Mouse (Mus musculus) liver, embryonic 14.5 days (tissue): ENCODE results near the gene Bnipl. TPM values are rescaled to one million over a fixed set of nuclear protein-coding genes. Genes with fewer than 3 reads are reported as not detected.
"Not testable (repeated sequence)": the region's sequence is repeated elsewhere in the genome, so short reads cannot be mapped to it uniquely, and the experiment has no call there.

Experiments
- ATAC-seq: fragments of 200-750 bp; cut with Nextera tagmentation; 2 replicates; pipeline ENCODE4 v1.8.0; 2017; ENCODE audit warnings: moderate number of reproducible peaks, mild to moderate bottlenecking, moderate library complexity; ENCODE audit not compliant: insufficient read depth
- DNase-seq, 3 experiments: peaks; one replicate each; pipeline ENCODE4 v3.0.0-alpha.2; 2012 to 2013; ENCODE audit warnings: low read depth in 3 of 3, low spot score in 3 of 3
- H3K27ac ChIP-seq: fragments of 300-500 bp; sonication (generic); 2 replicates; pipeline ENCODE4 v1.5.1; 2014; ENCODE audit warnings: moderate library complexity, mild to moderate bottlenecking, control low read depth, inconsistent platforms
- H3K27me3 ChIP-seq: fragments of 300-500 bp; sonication (generic); 2 replicates; pipeline ENCODE4 v1.6.1; 2014; ENCODE audit warnings: mild to moderate bottlenecking, low read length, moderate library complexity; ENCODE audit not compliant: control insufficient read depth, insufficient read depth
- H3K36me3 ChIP-seq: fragments of 300-500 bp; sonication (generic); replicated peaks from 2 replicates; pipeline ENCODE4 v1.6.1; 2014; ENCODE audit warnings: low read depth; ENCODE audit not compliant: control insufficient read depth, insufficient read depth
- H3K4me1 ChIP-seq, 2 experiments: fragments of 200-500 bp in 1 of 2; fragments of 300-500 bp in 1 of 2; sonication (generic) in 1 of 2; replicated peaks; 2 replicates each; pipeline ENCODE4 v1.6.1; 2012 to 2014; ENCODE audit warnings: antibody characterized with exemption in 1 of 2, inconsistent platforms in 1 of 2, low read length in 1 of 2; ENCODE audit not compliant: control insufficient read depth in 2 of 2, insufficient read depth in 2 of 2
- H3K4me2 ChIP-seq: fragments of 300-500 bp; sonication (generic); 2 replicates; pipeline ENCODE4 v1.6.1; 2014; ENCODE audit warnings: low read depth, mild to moderate bottlenecking, control low read depth, moderate library complexity
- H3K4me3 ChIP-seq, 2 experiments: fragments of 200-500 bp in 1 of 2; fragments of 300-500 bp in 1 of 2; sonication (generic) in 1 of 2; 2 replicates each; pipeline ENCODE4 v1.5.1; 2012 to 2014; ENCODE audit warnings: low read depth in 2 of 2, low read length in 2 of 2, mild to moderate bottlenecking in 2 of 2, control low read depth in 1 of 2, inconsistent platforms in 1 of 2, moderate library complexity in 1 of 2; ENCODE audit not compliant: insufficient read depth in 1 of 2
- H3K9ac ChIP-seq: fragments of 300-500 bp; sonication (generic); replicated peaks from 2 replicates; pipeline ENCODE4 v1.6.1; 2014; ENCODE audit warnings: mild to moderate bottlenecking, control low read depth, moderate library complexity
- H3K9me3 ChIP-seq: fragments of 300-500 bp; sonication (generic); 2 replicates; pipeline ENCODE4 v1.6.1; 2016; ENCODE audit warnings: low read length, mixed read lengths; ENCODE audit not compliant: control insufficient read depth
- CTCF ChIP-seq: IDR thresholded peaks from 2 replicates; pipeline ENCODE4 v1.5.1; 2016; ENCODE audit warnings: antibody characterized with exemption, low read depth, control low read depth
- EP300 ChIP-seq: IDR thresholded peaks from 2 replicates; pipeline ENCODE4 v1.6.1; 2016; ENCODE audit warnings: antibody characterized with exemption, low read depth
- WGBS: fragments of 180-500 bp; shearing (Covaris S2); extraction: QIAGEN DNeasy Blood & Tissue Kit; methylation state at CpG from one replicate; pipeline ENCODE4 v1.1.7; 2014; ENCODE audit not compliant: insufficient replicate concordance; 5-methylcytosine and 5-hydroxymethylcytosine counted together
- polyA plus RNA-seq, 2 experiments: library from polyadenylated mRNA; depleted of rRNA in 1 of 2; stranded (reverse) in 1 of 2; unstranded in 1 of 2; fragments of >200 nt; fragmentation: Nextera tagmentation in 1 of 2; extraction: Ambion mirVana in 1 of 2; gene quantifications; 2 replicates each; pipeline versions ENCODE4 v1.2.1 to v1.2.3; 2012 to 2014

The Bnipl gene
- polyA plus RNA-seq, 2 experiments: 0.04 TPM; not detected in 1

GRCm38 (mm10) chr3:95216655-95217254, 34.2 kb downstream of the Bnipl start:
- TF ChIP-seq CTCF (no peak), EP300 (no peak)
- peaks cover 26% of the 10 kb centered on the region for H3K36me3 ChIP-seq
- peak overlapping the region; percentile 6; the same call in 1 of the 2 replicates for H3K27ac ChIP-seq
- DNase-seq (no peak), ATAC-seq (peak; percentile 1; the same call in 1 of the 2 replicates)
- peak overlapping the region; percentile 95 for H3K9ac ChIP-seq
- peak overlapping the region; percentile 80 to 87 for H3K4me3 ChIP-seq
- 16% methylated on average over 4 of the region's 4 CpGs for WGBS
- no peaks in the 10 kb centered on the region for H3K27me3 ChIP-seq
- H3K4me2 ChIP-seq: peak overlapping the region; percentile 82
- peaks cover 13 to 22% of the 10 kb centered on the region in 2 experiments for H3K4me1 ChIP-seq
- no peaks in the 10 kb centered on the region for H3K9me3 ChIP-seq

- no peaks in the 10 kb centered on the region for H3K27me3 ChIP-seq
- H3K4me1 ChIP-seq: peaks cover 12 to 21% of the 10 kb centered on the region in 2 experiments
- 82% methylated on average over 1 of the region's 1 CpGs for WGBS
- DNase-seq: peak in 1 of 3 experiments; percentile 20
- no peak overlapping the region for H3K4me2 ChIP-seq
- ATAC-seq: no peak
- no peak overlapping the region for H3K4me3 ChIP-seq
- H3K9me3 ChIP-seq: no peaks in the 10 kb centered on the region
- peaks cover 36% of the 10 kb centered on the region for H3K36me3 ChIP-seq
- TF ChIP-seq CTCF: no peak
- TF ChIP-seq EP300: no peak
- H3K9ac ChIP-seq: no peak overlapping the region
- peak overlapping the region; percentile 43 for H3K27ac ChIP-seq
These were observed 37.4 kb downstream of the Bnipl start for GRCm38 (mm10) chr3:95213609-95213975.

DNA sequence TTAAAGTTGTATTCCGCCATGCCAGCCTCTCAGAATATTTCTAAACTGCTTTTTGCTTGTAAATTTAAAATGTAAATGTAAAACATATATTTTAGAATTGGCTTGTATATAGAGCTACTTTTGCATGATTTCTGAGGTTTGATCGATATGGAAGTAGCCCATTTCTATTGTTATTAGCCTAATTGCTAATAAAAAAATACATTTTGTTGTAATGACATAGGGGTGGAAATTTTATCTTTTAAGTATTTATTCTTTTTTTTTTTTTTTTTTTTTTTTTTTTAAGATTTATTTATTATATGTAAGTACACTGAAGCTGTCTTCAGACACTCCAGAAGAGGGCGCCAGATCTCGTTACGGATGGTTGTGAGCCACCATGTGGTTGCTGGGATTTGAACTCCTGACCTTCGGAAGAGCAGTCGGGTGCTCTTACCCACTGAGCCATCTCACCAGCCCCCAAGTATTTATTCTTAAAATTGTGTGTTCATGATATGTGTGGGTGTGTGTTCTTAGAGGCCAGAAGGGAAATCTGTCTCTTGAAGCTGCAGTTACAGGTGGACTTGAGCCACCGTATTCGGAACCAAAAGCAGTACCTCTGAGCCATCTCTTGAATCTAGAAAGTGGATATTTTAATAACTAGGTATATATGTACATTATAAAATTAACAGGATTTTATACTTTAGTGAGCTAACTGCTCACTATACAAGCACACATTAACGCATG, 37.9 kb downstream of the Bnipl start:
- peaks cover 41% of the 10 kb centered on the region for H3K36me3 ChIP-seq
- H3K27ac ChIP-seq: not testable (repeated sequence)

GRCm38 (mm10) chr3:95210585-95210984, 40.4 kb downstream of the Bnipl start:
- no peak for TF ChIP-seq CTCF
- no peak for TF ChIP-seq EP300
- Histone ChIP-seq H3K27ac (no peak overlapping the region), H3K4me3 (no peak overlapping the region), H3K9me3 (no peaks in the 10 kb centered on the region), H3K4me1 (peaks cover 0 to 7% of the 10 kb centered on the region in 2 experiments; a peak in 2 of 4 replicates), H3K9ac (no peak overlapping the region), H3K4me2 (no peak overlapping the region), H3K36me3 (peaks cover 58% of the 10 kb centered on the region), H3K27me3 (no peaks in the 10 kb centered on the region)
- ATAC-seq: no peak
- DNase-seq: no peak
- 76% methylated on average over 2 of the region's 2 CpGs for WGBS

More for the DNA sequence above, 37.9 kb downstream of the Bnipl start:
- not testable (repeated sequence) for H3K4me3 ChIP-seq, H3K27me3 ChIP-seq, H3K9me3 ChIP-seq, H3K9ac ChIP-seq, DNase-seq, H3K4me2 ChIP-seq, ATAC-seq
- 87% methylated on average over 7 of the region's 10 CpGs for WGBS
- TF ChIP-seq CTCF: peak; percentile 20; the same call in 1 of the 2 replicates
- peaks cover 7 to 16% of the 10 kb centered on the region in 2 experiments for H3K4me1 ChIP-seq

- Histone ChIP-seq H3K27ac (no peak overlapping the region), H3K4me3 (no peak overlapping the region), H3K9me3 (no peaks in the 10 kb centered on the region), H3K9ac (no peak overlapping the region), H3K4me1 (no peaks in the 10 kb centered on the region), H3K36me3 (peaks cover 69% of the 10 kb centered on the region), H3K27me3 (no peaks in the 10 kb centered on the region), H3K4me2 (no peak overlapping the region)
- no peak for TF ChIP-seq EP300
- no peak for TF ChIP-seq CTCF
- ATAC-seq (no peak), DNase-seq (no peak)
- 80% methylated on average over 4 of the region's 4 CpGs for WGBS
These were observed 42.7 kb downstream of the Bnipl start for GRCm38 (mm10) chr3:95208286-95208685.
